Mouse (Mus musculus): ENCODE results near the gene Apoc1. TPM values are rescaled to one million over a fixed set of nuclear protein-coding genes. Genes with fewer than 3 reads are reported as not detected.

Gene Apoc1
- total and polyA plus RNA-seq, 2 experiments from 2014 or later, result 3.0 to 5.3 TPM

DNA sequence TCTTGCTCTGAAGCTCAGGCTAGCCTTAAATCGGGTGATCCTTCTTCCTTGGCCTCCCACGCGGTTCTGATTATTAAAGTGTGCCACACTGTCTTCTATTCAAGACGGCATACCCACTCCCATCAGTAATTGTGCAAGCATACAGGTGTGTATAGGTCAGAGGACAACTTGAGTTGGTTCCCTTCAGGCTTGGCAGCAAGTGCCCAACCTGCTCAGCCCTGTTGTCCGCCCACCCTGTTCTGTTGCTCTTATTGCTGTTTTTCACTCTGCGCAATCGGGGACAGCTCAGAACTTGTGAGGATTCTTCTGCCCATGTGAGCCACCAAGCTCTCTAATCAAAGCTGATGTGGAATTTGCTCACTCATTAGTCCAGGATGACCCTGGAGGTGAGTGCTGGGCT, 12.8 kb upstream of the Apoc1 start:
- DNase-seq (no peak), ATAC-seq (no peak)
- Histone ChIP-seq H3K9me3 (ENCODE audit: low read length) (no peaks in the 10 kb centered on the region), H3K27ac (ENCODE audit: low read depth, low read length) (no peak overlapping the region), H3K4me2 (ENCODE audit: low read depth) (no peak overlapping the region), H3K4me1 (ENCODE audit: insufficient read depth) (no peaks in the 10 kb centered on the region), H3K27me3 (ENCODE audit: insufficient read depth, low read length) (no peaks in the 10 kb centered on the region), H3K4me3 (ENCODE audit: low read depth, low read length) (no peak overlapping the region), H3K9ac (no peak overlapping the region), H3K36me3 (ENCODE audit: insufficient read depth) (peaks cover 13% of the 10 kb centered on the region; the same call in 1 of the 2 replicates)
- 98% methylated on average over 7 of the region's 7 CpGs for WGBS
- no peak for TF ChIP-seq CTCF (IDR thresholded peaks at IDR 0.05; ENCODE audit: low read depth)

DNA sequence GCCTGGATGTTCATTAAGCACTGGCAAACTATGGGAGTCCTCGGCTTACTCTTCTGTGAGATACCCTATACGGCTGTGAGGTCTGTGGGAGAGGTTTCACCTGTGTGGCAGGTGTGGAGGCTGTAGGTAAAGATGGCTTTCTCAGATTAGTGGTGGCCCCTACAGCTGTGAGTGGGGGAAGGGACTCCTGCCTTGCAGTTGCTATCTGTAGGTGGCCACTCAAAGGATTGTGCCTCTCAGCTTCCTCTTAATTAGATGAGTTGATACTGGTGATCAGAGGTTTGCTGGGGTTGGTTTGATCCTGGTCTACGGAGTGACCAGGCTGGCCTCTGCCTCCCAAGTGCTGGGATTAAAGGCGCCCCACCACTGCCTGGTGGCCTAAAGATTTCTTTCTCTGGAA, 12.0 kb upstream of the Apoc1 start:
- WGBS, result 88% methylated on average over 4 of the region's 4 CpGs
- H3K4me1 ChIP-seq (ENCODE audit: insufficient read depth), result no peaks in the 10 kb centered on the region
- H3K4me2 ChIP-seq (ENCODE audit: low read depth), result no peak overlapping the region
- no peak overlapping the region for H3K9ac ChIP-seq
- no peak overlapping the region for H3K4me3 ChIP-seq (ENCODE audit: low read depth, low read length)
- TF ChIP-seq CTCF (IDR thresholded peaks at IDR 0.05; ENCODE audit: low read depth), result no peak
- H3K27me3 ChIP-seq (ENCODE audit: insufficient read depth, low read length), result no peaks in the 10 kb centered on the region
- ATAC-seq (no peak), DNase-seq (no peak)
- no peak overlapping the region for H3K27ac ChIP-seq (ENCODE audit: low read depth, low read length)
- H3K9me3 ChIP-seq (ENCODE audit: low read length), result no peaks in the 10 kb centered on the region
- peaks cover 8% of the 10 kb centered on the region; the same call in 1 of the 2 replicates for H3K36me3 ChIP-seq (ENCODE audit: insufficient read depth)

DNA sequence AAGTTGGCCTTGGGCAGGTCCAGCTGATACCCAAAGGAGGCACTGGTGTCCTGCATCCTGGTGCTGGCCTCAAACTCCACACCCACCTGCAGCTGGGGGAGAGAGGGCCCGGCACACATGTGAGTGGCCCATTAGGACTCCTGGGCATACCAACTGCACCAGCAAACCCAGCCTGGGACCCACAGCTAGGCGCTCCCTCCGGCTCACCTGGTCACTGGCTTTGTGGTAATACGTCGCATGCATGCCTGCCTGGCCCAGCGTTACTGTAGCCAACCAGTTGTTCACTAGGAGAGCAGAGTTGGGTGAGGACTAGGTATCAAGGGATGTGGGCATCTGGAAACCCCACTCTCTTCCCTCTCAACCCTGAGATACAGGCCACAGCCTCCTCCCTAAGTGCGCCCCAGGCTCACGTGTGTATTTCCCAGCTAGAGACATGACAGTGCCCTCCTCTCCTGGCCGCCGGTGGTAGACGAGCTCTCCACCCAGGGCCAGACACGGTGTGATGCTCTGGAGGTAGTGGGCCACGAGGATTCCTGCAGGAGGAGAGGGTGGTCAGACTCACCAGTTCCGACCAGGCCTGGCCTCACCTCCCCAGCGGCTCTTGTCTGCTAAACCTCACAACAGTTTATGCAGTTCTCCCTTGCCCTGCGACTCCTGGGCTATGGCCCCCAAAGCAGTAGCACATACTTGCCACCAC, 10.5 kb upstream of the Apoc1 start:
- WGBS, result 94% methylated on average over 16 of the region's 16 CpGs
- Histone ChIP-seq H3K9me3 (ENCODE audit: low read length) (no peaks in the 10 kb centered on the region), H3K4me1 (ENCODE audit: insufficient read depth) (no peaks in the 10 kb centered on the region), H3K27ac (ENCODE audit: low read depth, low read length) (no peak overlapping the region), H3K36me3 (ENCODE audit: insufficient read depth) (no peaks in the 10 kb centered on the region; the same call in 1 of the 2 replicates), H3K4me3 (ENCODE audit: low read depth, low read length) (no peak overlapping the region), H3K27me3 (ENCODE audit: insufficient read depth, low read length) (no peaks in the 10 kb centered on the region), H3K9ac (no peak overlapping the region), H3K4me2 (ENCODE audit: low read depth) (no peak overlapping the region)
- ATAC-seq (no peak), DNase-seq (no peak)
- TF ChIP-seq CTCF (IDR thresholded peaks at IDR 0.05; ENCODE audit: low read depth), result no peak

DNA sequence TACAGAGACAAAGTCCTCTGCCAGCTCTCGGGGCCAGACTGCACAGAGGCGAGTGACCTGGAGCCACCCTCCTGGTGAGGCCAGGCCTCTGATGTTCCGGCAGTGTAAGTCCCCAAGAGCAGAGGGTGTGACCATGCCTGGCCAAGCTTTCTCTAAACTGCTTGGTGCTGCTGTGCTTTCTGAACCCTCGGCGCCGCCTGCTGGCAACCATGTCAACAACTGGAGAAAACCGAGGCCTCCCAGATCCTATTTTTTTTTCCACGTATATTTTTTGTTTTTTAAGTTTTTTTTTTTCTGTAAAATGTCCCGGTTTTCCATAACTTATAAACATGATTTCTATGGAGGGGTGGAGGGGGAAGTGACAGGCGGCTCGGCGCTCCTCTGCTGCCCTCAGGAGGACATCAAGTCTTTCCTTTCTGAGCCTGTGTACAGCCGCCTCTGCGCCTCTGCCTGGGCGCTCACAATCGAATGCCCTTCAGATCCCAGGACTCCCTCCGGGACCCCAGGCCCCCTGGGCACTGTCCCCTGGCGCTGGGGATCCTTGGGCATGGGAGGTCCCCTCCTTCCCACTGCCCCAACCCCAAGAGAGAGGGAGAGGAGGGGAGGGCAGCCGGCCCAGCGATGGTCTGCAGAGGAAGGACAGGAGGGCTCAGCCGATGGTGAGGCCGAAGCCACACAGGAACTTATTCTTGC, 8.8 kb upstream of the Apoc1 start:
- peak; percentile 60 for DNase-seq
- no peak overlapping the region for H3K4me2 ChIP-seq (ENCODE audit: low read depth)

DNA sequence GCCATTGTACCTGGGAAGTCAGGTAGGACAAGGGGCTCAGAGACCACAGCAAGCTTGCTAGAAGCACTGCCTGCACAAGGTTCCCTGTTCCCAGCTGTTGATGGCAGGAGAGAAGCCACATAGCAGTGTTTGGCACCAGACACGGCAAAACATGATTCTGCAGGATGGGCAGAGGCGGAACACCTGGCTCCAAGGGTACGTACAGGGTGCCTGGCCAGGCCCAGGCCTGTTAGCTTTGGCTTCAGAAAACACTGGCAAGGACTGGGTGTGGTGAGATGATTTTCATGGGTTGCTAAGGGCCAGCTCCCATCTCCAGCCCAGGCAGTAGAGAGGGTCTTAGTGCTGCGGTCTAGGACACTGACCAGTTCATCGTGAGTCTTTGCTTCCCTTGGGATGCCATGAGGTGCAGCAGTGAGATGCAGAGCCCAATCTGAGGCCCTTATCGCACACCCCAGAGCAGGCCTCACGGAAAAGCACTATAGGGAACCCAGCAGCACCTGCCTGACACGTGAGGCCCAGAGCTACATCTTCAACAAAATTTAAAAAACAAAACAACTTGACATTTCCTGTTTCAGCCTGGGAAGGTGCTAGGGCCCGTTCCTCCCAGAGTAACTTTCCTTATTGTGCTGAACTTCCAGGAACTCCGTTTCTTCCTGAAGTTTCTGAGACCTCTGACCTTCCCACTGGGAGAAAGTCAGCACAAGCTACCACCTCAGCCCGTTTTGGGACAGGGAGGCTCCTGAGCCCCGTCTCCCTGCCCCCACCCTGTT, 8.0 kb upstream of the Apoc1 start:
- DNase-seq, result no peak
- Histone ChIP-seq H3K4me1 (ENCODE audit: insufficient read depth) (no peaks in the 10 kb centered on the region), H3K4me3 (ENCODE audit: low read depth, low read length) (no peak overlapping the region), H3K9ac (no peak overlapping the region), H3K36me3 (ENCODE audit: insufficient read depth) (peaks cover 6% of the 10 kb centered on the region), H3K27me3 (ENCODE audit: insufficient read depth, low read length) (no peaks in the 10 kb centered on the region), H3K4me2 (ENCODE audit: low read depth) (no peak overlapping the region), H3K27ac (ENCODE audit: low read depth, low read length) (peak overlapping the region; percentile 9; the same call in 1 of the 2 replicates), H3K9me3 (ENCODE audit: low read length) (no peaks in the 10 kb centered on the region)
- WGBS, result 63% methylated on average over 12 of the region's 12 CpGs
- no peak for ATAC-seq
- no peak for TF ChIP-seq CTCF (IDR thresholded peaks at IDR 0.05; ENCODE audit: low read depth)

More for the DNA sequence above, 8.8 kb upstream of the Apoc1 start:
- peak; percentile 70 for TF ChIP-seq CTCF (IDR thresholded peaks at IDR 0.05; ENCODE audit: low read depth)
- 27% methylated on average over 22 of the region's 22 CpGs for WGBS
- no peaks in the 10 kb centered on the region for H3K27me3 ChIP-seq (ENCODE audit: insufficient read depth, low read length)
- H3K4me3 ChIP-seq (ENCODE audit: low read depth, low read length), result no peak overlapping the region
- H3K4me1 ChIP-seq (ENCODE audit: insufficient read depth), result no peaks in the 10 kb centered on the region
- no peaks in the 10 kb centered on the region for H3K9me3 ChIP-seq (ENCODE audit: low read length)
- H3K9ac ChIP-seq, result no peak overlapping the region
- peaks cover 6% of the 10 kb centered on the region for H3K36me3 ChIP-seq (ENCODE audit: insufficient read depth)
- ATAC-seq, result peak; percentile 63
- peak overlapping the region; percentile 30; the same call in 1 of the 2 replicates for H3K27ac ChIP-seq (ENCODE audit: low read depth, low read length)

DNA sequence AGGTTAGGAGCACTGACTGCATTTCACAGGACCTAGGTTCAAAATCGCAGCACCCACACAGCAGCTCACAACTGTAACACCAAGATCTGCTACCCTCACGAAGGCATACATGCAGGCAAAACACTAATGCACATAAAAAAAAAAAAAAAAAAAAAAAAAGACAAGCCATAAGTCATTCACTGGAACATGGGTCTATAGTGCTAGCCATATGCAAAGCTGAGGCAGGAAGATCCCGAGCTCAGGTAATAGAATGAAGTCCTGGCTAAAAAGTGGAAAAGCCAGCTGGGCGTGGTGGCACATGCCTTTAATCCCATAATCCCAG, 7.3 kb upstream of the Apoc1 start:
- 82% methylated on average over 4 of the region's 4 CpGs for WGBS
- Histone ChIP-seq H3K4me1 (ENCODE audit: insufficient read depth) (no peaks in the 10 kb centered on the region), H3K36me3 (ENCODE audit: insufficient read depth) (peaks cover 6% of the 10 kb centered on the region), H3K4me2 (ENCODE audit: low read depth) (no peak overlapping the region), H3K27ac (ENCODE audit: low read depth, low read length) (no peak overlapping the region), H3K4me3 (ENCODE audit: low read depth, low read length) (no peak overlapping the region), H3K27me3 (ENCODE audit: insufficient read depth, low read length) (no peaks in the 10 kb centered on the region), H3K9me3 (ENCODE audit: low read length) (no peaks in the 10 kb centered on the region), H3K9ac (no peak overlapping the region)
- ATAC-seq (no peak), DNase-seq (no peak)
- no peak for TF ChIP-seq CTCF (IDR thresholded peaks at IDR 0.05; ENCODE audit: low read depth)

Measured in forebrain, postnatal 0 days (tissue).